Mouse (Mus musculus) stomach, embryonic 15.5 days (tissue): ENCODE measurements around the gene Slc5a10. TPM values are rescaled to one million over a fixed set of nuclear protein-coding genes. Genes with fewer than 3 reads are reported as not detected.

Source experiments
- ATAC-seq: fragments of 200-750 bp; cut with Nextera tagmentation; 2 replicates; pipeline ENCODE4 v1.8.0; 2017; ENCODE audit warnings: low read depth, moderate number of reproducible peaks, moderate TSS enrichment; ENCODE audit not compliant: insufficient read depth, low FRiP score
- H3K27ac ChIP-seq: fragments of 300-500 bp; sonication (generic); 2 replicates; pipeline ENCODE4 v1.5.1; 2015; ENCODE audit warnings: mild to moderate bottlenecking, inconsistent platforms
- H3K27me3 ChIP-seq: fragments of 300-500 bp; sonication (generic); replicated peaks from 2 replicates; pipeline ENCODE4 v1.6.1; 2015; ENCODE audit warnings: inconsistent platforms
- H3K36me3 ChIP-seq: fragments of 300-500 bp; sonication (generic); 2 replicates; pipeline ENCODE4 v1.6.1; 2015; ENCODE audit warnings: inconsistent platforms
- H3K4me1 ChIP-seq: fragments of 300-500 bp; sonication (generic); 2 replicates; pipeline ENCODE4 v1.6.1; 2015; ENCODE audit warnings: inconsistent platforms
- H3K4me2 ChIP-seq: fragments of 300-500 bp; sonication (generic); 2 replicates; pipeline ENCODE4 v1.6.1; 2015; ENCODE audit warnings: mild to moderate bottlenecking, inconsistent platforms
- H3K4me3 ChIP-seq: fragments of 300-500 bp; sonication (generic); replicated peaks from 2 replicates; pipeline ENCODE4 v1.5.1; 2015; ENCODE audit warnings: inconsistent platforms
- H3K9ac ChIP-seq: fragments of 300-500 bp; sonication (generic); 2 replicates; pipeline ENCODE4 v1.6.1; 2015; ENCODE audit warnings: inconsistent platforms
- H3K9me3 ChIP-seq: fragments of 300-500 bp; sonication (generic); 2 replicates; pipeline ENCODE4 v1.6.1; 2016; ENCODE audit warnings: inconsistent platforms
- WGBS: fragments of 180-500 bp; shearing (Covaris S2); methylation state at CpG from one replicate; pipeline ENCODE4 v1.1.7; 2015; 5-methylcytosine and 5-hydroxymethylcytosine counted together
- polyA plus RNA-seq: library from polyadenylated mRNA; unstranded; fragments of >200 nt; fragmentation: Nextera tagmentation; extraction: Ambion mirVana; gene quantifications from 2 replicates; pipeline ENCODE4 v1.2.1, GENCODE M21; 2015

Slc5a10 gene
- polyA plus RNA-seq, 1 experiment from 2014 or later = not detected

DNA sequence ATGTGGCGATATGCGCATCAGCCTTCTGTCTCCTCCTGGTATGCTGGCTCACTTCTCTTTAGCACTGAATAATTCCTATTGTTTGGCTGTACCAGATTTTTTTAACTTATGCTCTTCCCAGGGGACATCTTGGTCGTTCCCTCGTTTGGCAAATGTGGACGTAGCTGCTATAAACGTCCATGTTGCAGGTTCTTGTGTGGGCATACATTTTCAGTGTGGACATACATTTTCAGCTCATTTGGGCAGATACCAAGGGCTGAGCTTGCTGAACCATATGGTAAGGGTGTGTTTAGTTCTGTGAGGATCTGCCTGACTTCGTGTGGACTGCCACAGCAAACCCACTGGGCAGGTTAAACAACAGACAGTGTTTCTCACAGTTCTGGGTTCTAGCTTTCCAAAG is 95.5 kb downstream of the Slc5a10 start:
- 78% methylated on average over 7 of the region's 7 CpGs for WGBS
- ATAC-seq = no peak

More for the DNA sequence above, 95.5 kb downstream of the Slc5a10 start:
- Histone ChIP-seq H3K27me3 (no peaks in the 10 kb centered on the region), H3K4me3 (no peak overlapping the region), H3K4me1 (no peaks in the 10 kb centered on the region), H3K9me3 (no peaks in the 10 kb centered on the region), H3K27ac (no peak overlapping the region), H3K36me3 (no peaks in the 10 kb centered on the region), H3K4me2 (no peak overlapping the region), H3K9ac (no peak overlapping the region)

Other genes starting within 250 kb of the Slc5a10 start
- gene Mfap4, start 235.4 kb downstream of the Slc5a10 start, polyA plus RNA-seq = 316 and 323 TPM in 2 replicates
- 47.1 and 50.8 TPM in 2 replicates for gene Mapk7, start 226.4 kb downstream of the Slc5a10 start, polyA plus RNA-seq
- gene B9d1, start 215.7 kb downstream of the Slc5a10 start, polyA plus RNA-seq = 26.5 and 27.9 TPM in 2 replicates
- 19.7 and 22.5 TPM in 2 replicates for gene Epn2, start 141.1 kb downstream of the Slc5a10 start, polyA plus RNA-seq
- gene Grap, start 67.6 kb downstream of the Slc5a10 start, polyA plus RNA-seq = 8.8 and 9.3 TPM in 2 replicates
- gene Fam83g, start 36.7 kb downstream of the Slc5a10 start, polyA plus RNA-seq = 5.5 and 5.9 TPM in 2 replicates
- 26.3 and 30.3 TPM in 2 replicates for gene Prpsap2, start 41.3 kb upstream of the Slc5a10 start, polyA plus RNA-seq
- gene Ulk2, start 134.2 kb upstream of the Slc5a10 start, polyA plus RNA-seq = 10.7 and 12.0 TPM in 2 replicates
- 16.3 and 16.7 TPM in 2 replicates for gene Akap10, start 209.4 kb upstream of the Slc5a10 start, polyA plus RNA-seq
- gene Specc1, start 235.9 kb upstream of the Slc5a10 start, polyA plus RNA-seq = 9.8 and 13.4 TPM in 2 replicates